Mouse (Mus musculus) heart, adult 2 months (tissue): Measurements from ENCODE around the gene Phip. TPM values are rescaled to one million over a fixed set of nuclear protein-coding genes. Genes with fewer than 3 reads are reported as not detected.

Experiments
- DNase-seq, 2 experiments: peaks; one replicate each; pipeline ENCODE4 v3.0.0; 2021
- H3K27ac ChIP-seq: fragments of 200-600 bp; 2 replicates; pipeline ENCODE4 v1.8.1; 2022
- H3K27me3 ChIP-seq: fragments of 200-500 bp; 2 replicates; pipeline ENCODE4 v1.6.1; 2012; ENCODE audit warnings: mild to moderate bottlenecking, low read length, inconsistent platforms, mixed read lengths; ENCODE audit not compliant: control insufficient read depth, insufficient read depth
- H3K36me3 ChIP-seq: fragments of 200-500 bp; 2 replicates; pipeline ENCODE4 v1.6.1; 2012; ENCODE audit warnings: low read length, inconsistent platforms; ENCODE audit not compliant: control insufficient read depth, insufficient read depth
- H3K4me1 ChIP-seq: fragments of 200-500 bp; 2 replicates; pipeline ENCODE4 v1.6.1; 2011; ENCODE audit warnings: low read length; ENCODE audit not compliant: control insufficient read depth, insufficient read depth
- H3K4me3 ChIP-seq: fragments of 200-600 bp; 2 replicates; pipeline ENCODE4 v1.8.1; 2022
- H3K79me2 ChIP-seq: fragments of 200-500 bp; replicated peaks from 2 replicates; pipeline ENCODE4 v1.6.1; 2012; ENCODE audit warnings: mild to moderate bottlenecking, inconsistent platforms, low read length, moderate library complexity, mixed read lengths; ENCODE audit not compliant: control insufficient read depth, insufficient read depth
- H3K9ac ChIP-seq: fragments of 200-500 bp; 2 replicates; pipeline ENCODE4 v1.6.1; 2012; ENCODE audit warnings: low read depth, mild to moderate bottlenecking, control low read depth, inconsistent platforms, low read length, mixed read lengths
- CTCF ChIP-seq: fragments of 200-600 bp; IDR thresholded peaks from 2 replicates; pipeline ENCODE4 v1.8.1; 2022; ENCODE audit warnings: antibody characterized with exemption, mild to moderate bottlenecking, moderate library complexity
- EP300 ChIP-seq: fragments of 200-500 bp; IDR thresholded peaks from 2 replicates; pipeline ENCODE4 v1.6.1; 2011; ENCODE audit warnings: low read depth, low read length, control low read depth; ENCODE audit not compliant: insufficient read depth
- POLR2A ChIP-seq: fragments of 200-500 bp; IDR thresholded peaks from 2 replicates; pipeline ENCODE4 v1.6.1; 2011; ENCODE audit warnings: mild to moderate bottlenecking, low read depth, low read length, control low read depth; ENCODE audit not compliant: insufficient read depth
- WGBS: fragments of 180-500 bp; shearing (Covaris S2); methylation state at CpG from one replicate; pipeline ENCODE4 v1.1.7; 2018; 5-methylcytosine and 5-hydroxymethylcytosine counted together
- intact Hi-C: fragments of 180-260 bp; cut with DNase I; formaldehyde crosslinking; loops from one replicate; pipeline ENCODE4 v1.15.1; 2025
- polyA plus RNA-seq: library from polyadenylated mRNA; depleted of rRNA; stranded (reverse); fragments of >200 nt; gene quantifications from 2 replicates; pipeline ENCODE4 v1.2.3, GENCODE M21; 2012
- total RNA-seq, 2 experiments: library from RNA; stranded (reverse); gene quantifications; 2 replicates each; pipeline ENCODE4 v1.2.3; 2021

The Phip gene
- total and polyA plus RNA-seq, 3 experiments = 2.6 to 29.3 (median 29.0) TPM

DNA sequence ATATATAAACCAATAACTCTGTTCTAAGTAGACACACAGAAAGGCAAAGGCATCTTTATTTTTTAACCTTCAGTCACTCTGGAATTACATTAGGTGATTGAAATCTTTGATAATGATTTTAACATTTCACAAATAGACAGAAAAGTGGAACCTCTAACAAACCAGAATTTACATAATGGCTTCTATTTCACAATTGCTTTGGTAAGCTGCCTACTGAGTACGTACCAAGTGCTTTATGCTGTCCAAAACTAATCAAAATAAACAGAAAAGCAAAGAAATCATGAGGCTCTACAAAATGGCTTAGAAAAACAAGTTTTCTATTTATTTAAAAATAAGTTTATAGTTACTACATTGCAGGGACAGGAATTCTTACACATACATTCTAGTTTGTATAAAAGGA, 109.2 kb downstream of the Phip start:
- TF ChIP-seq EP300 (no peak), POLR2A (no peak), CTCF (no peak)
- no peaks in the 10 kb centered on the region for H3K79me2 ChIP-seq

DNA sequence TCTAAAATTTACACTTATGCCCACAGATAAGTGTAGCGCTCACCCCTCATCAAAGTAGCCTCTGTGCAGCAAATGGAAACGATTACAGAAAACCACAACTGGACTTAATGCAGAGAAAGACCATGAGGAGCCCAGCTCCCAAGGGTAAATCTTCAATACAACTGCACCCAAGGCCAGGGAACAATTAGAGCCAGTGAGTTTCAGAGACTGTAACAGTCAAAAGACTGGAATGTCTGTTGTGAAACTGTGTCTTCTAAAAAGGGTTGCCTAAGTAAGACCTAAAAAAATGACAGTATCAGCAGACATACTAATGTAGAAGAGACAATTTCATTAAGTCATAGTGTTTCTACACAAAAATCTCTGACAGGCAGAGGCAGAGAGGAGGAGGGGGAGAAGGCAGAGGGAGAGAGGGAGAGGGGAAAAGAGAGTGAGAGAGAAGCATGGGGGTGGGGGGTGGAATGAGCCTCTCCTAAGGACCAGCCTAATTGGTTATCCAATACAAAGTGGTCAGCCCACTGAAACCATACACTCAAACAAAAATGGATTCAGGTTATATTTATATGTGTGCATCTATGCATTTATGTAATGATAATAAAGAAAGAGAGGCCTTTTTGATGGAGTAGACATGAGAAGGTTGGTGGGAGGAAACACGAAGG, 113.4 kb downstream of the Phip start:
- no peak overlapping the region for H3K9ac ChIP-seq
- no peaks in the 10 kb centered on the region for H3K36me3 ChIP-seq
- intact Hi-C loops = no loop called here
- no peaks in the 10 kb centered on the region for H3K79me2 ChIP-seq
- no peak for DNase-seq
- H3K4me3 ChIP-seq = no peak overlapping the region
- TF ChIP-seq CTCF = no peak
- TF ChIP-seq EP300 = no peak
- TF ChIP-seq POLR2A = no peak
- H3K27me3 ChIP-seq = no peaks in the 10 kb centered on the region
- no peak overlapping the region for H3K27ac ChIP-seq
- no peaks in the 10 kb centered on the region for H3K4me1 ChIP-seq
- WGBS = 86% methylated on average over 3 of the region's 3 CpGs

More for the DNA sequence above, 109.2 kb downstream of the Phip start:
- H3K27ac ChIP-seq = no peak overlapping the region
- no peak overlapping the region for H3K9ac ChIP-seq
- H3K4me3 ChIP-seq = no peak overlapping the region
- H3K36me3 ChIP-seq = peaks cover 2% of the 10 kb centered on the region; the same call in 1 of the 2 replicates
- no peaks in the 10 kb centered on the region for H3K27me3 ChIP-seq
- intact Hi-C loops = no loop called here
- 83% methylated on average over 1 of the region's 1 CpGs for WGBS
- no peak for DNase-seq
- no peaks in the 10 kb centered on the region for H3K4me1 ChIP-seq

DNA sequence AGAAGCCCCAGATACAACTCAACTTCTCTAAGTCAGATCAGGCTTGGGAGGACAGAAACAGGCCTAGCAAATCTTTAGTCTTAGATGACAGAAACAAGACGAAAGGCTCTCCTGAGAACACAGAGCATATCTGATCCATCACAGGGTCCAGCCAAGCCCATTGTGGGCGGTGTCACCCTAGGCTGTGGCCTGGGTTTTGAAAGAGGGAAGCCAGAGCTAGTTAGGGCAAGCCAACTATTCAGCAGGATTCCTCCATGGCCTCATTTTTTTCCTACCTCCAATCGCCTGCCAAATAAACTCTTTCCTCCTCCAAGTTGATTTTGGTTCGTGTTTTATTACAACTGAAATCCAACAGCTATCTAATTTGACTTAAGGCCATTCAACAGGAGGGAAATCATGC, 114.0 kb downstream of the Phip start:
- Histone ChIP-seq H3K4me3 (no peak overlapping the region), H3K9ac (no peak overlapping the region), H3K79me2 (no peaks in the 10 kb centered on the region), H3K36me3 (no peaks in the 10 kb centered on the region), H3K27ac (no peak overlapping the region), H3K27me3 (no peaks in the 10 kb centered on the region), H3K4me1 (no peaks in the 10 kb centered on the region)
- peak; percentile 30 to 41 for DNase-seq
- intact Hi-C loops = no loop called here
- WGBS = 69% methylated on average over 4 of the region's 4 CpGs
- no peak for TF ChIP-seq POLR2A
- TF ChIP-seq EP300 = no peak
- no peak for TF ChIP-seq CTCF

DNA sequence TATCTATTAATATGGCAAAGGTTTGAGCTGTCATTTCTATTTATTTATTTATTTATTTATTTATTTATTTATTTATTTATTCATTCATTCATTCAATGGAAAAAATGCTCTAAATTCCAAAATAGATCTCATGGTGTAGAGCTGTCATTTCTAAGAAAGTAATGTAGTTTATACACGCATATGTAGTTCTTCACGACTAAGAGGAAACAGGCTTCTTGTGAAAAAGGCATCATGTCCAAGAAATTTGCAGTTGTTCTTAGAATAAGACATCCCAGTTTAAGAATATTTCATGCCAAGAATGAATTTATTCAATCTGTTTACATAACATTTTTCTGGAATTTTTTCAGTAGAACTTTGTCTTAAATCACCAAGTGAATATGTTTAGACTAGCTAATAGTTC, 114.5 kb downstream of the Phip start:
- 82% methylated on average over 2 of the region's 2 CpGs for WGBS
- intact Hi-C loops = no loop called here
- H3K4me3 ChIP-seq = no peak overlapping the region
- H3K9ac ChIP-seq = no peak overlapping the region
- no peaks in the 10 kb centered on the region for H3K79me2 ChIP-seq
- H3K4me1 ChIP-seq = no peaks in the 10 kb centered on the region
- H3K27me3 ChIP-seq = no peaks in the 10 kb centered on the region
- no peak overlapping the region for H3K27ac ChIP-seq
- TF ChIP-seq CTCF (no peak), EP300 (no peak), POLR2A (no peak)
- no peaks in the 10 kb centered on the region for H3K36me3 ChIP-seq
- no peak for DNase-seq

- Histone ChIP-seq H3K4me1 (no peaks in the 10 kb centered on the region), H3K79me2 (no peaks in the 10 kb centered on the region), H3K9ac (no peak overlapping the region), H3K36me3 (no peaks in the 10 kb centered on the region), H3K4me3 (no peak overlapping the region), H3K27me3 (no peaks in the 10 kb centered on the region), H3K27ac (no peak overlapping the region)
- DNase-seq = no peak
- intact Hi-C loops = no loop called here
- WGBS = 82% methylated on average over 4 of the region's 4 CpGs
- no peak for TF ChIP-seq EP300
These were observed 119.1 kb downstream of the Phip start for GRCm38 (mm10) chr9:82856241-82856640.

DNA sequence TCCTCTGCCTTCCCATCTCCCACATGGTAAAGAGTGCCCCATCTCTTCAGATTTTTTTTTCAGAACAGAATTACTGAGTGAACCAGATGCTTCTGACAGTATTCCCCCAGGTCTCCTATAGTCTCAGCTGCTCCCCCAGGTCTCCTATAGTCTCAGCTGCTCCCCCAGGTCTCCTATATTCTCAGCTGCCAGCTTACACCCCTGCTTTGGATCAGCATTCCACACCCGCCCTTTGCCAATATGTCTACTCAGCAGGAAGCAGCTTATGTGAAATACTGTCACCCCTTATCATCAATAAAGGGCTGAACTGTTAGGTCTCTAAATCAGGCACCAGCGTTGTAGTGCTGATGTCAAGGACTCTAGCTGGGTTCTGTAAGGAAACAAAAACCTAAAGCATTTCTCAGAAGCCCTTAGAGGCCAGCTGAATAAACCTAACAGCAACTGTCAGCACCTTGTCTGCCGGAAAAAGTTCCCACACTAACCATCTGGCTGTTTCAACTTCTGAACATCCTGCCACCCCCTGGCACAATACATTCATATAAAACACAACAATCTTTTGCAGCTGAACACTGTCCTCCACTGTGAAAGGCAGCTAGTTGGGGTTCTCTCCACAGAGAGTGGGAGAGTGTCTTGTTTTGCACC, 120.2 kb downstream of the Phip start:
- Histone ChIP-seq H3K79me2 (no peaks in the 10 kb centered on the region), H3K36me3 (no peaks in the 10 kb centered on the region), H3K27ac (no peak overlapping the region), H3K4me1 (no peaks in the 10 kb centered on the region), H3K27me3 (no peaks in the 10 kb centered on the region), H3K9ac (no peak overlapping the region), H3K4me3 (no peak overlapping the region)
- intact Hi-C loops = no loop called here
- 36% methylated on average over 3 of the region's 3 CpGs for WGBS
- TF ChIP-seq POLR2A (no peak), CTCF (no peak)
- DNase-seq = no peak
